Mouse (Mus musculus): ENCODE measurements at regions not wholly inside any gene's neighbourhood (a gene's known extent, or its start where the extent isn't known, plus 50 kb on each side); places are given as distances from the start of the nearest gene placed in this dataset.
"Not testable (repeated sequence)": the region's sequence is repeated elsewhere in the genome, so short reads cannot be mapped to it uniquely, and the experiment has no call there.

- no peak for DNase-seq
Observed at GRCm38 (mm10) chr14:17057355-17057754, 238.4 kb upstream of the Rarb start.

- no peak for DNase-seq
Observed at GRCm38 (mm10) chr14:17055741-17056140, 236.8 kb upstream of the Rarb start.

DNA sequence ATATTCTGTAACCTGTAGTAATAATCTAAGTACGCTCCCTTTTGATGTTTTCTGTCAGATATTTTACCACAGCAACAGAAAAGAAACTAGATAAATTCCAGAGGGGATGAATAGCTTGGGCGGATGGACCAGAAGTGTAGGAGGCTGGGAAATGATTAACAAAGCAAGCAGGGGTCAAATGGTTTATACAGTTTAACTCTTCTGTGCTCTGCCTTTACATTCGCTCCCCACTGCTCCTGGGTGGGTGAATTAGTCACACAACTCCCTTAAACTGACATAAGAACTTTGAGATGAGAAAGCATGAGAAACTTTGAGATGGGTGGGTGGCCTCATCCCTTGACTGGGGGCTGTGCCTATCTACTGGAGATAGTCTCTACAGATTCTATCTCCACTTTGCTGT is 235.4 kb upstream of the Rarb start:
- no peak for DNase-seq

DNA sequence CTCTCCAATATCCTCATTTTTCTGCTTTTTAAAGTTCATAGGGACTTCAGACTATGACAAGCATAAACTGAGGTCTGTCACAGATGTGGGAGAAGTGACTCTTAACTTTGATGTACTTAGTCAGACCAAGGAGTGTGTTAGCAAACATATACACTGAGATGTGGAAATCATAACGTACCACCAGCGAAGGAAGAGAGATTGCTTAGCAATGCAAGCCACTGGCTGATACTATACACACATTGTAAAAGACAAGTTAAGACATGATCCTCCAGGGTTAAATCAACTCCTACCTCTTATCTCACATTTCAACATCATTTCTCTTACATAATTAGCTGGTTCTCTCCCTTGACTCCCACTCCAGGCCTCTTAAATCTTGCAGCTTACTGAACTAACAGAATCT is 227.9 kb upstream of the Rarb start:
- DNase-seq = no peak

- DNase-seq = no peak
Observed at GRCm38 (mm10) chr14:17045426-17046132, 226.6 kb upstream of the Rarb start.

DNA sequence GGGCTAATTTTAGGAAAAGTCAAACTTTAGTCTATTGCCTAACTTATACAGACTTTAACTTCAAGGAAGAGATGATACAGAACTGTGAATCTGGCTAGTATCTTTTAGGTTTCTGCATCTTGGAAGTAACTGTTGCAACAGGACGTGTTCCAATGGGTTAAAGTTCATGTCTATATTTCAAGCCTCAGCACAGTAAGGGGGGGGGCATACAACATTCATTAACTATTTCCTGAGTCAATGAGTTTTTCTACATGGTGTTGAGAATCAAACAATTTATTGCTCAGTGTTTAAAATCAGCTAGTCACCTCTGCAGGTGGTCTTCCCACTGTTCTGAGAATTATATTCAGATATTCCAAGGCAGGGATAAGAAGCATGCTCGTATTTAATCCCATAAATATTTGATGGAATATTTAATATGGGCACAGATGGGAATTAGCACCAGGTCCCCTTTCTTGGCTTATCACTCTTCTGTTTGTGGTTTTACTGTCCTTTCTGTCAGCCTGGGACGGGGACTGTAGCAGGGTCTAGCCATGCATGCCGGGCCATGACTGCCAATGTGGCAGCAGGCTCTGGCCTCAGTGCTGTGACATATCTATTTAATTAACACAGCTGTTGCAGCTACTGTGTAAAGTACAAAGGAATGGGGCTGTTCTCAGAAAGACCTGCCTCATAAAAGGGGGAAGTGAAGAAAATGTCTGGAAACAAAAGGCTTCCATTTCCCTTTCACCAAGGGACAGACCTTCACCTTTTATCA is 201.8 kb upstream of the Rarb start:
- DNase-seq = no peak

- DNase-seq = no peak
Observed at GRCm38 (mm10) chr14:17012931-17013330, 194.0 kb upstream of the Rarb start.

DNA sequence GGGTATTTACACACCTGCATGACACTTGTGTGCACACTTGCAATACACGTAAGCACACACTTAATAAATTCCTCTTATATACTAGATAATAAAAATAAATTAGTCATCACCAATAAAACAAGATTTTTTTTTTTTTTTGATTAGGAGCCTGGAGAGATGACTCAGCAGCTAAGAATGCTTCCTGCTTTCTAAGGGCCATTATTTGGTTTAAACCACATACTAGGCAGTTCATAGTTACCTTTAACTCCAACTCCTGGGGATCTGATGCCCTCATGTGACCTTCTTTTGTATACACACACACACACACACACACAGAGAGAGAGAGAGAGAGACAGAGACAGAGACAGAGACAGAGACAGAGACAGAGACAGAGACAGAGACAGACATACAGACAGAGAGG is 193.2 kb upstream of the Rarb start:
- DNase-seq = no peak

DNA sequence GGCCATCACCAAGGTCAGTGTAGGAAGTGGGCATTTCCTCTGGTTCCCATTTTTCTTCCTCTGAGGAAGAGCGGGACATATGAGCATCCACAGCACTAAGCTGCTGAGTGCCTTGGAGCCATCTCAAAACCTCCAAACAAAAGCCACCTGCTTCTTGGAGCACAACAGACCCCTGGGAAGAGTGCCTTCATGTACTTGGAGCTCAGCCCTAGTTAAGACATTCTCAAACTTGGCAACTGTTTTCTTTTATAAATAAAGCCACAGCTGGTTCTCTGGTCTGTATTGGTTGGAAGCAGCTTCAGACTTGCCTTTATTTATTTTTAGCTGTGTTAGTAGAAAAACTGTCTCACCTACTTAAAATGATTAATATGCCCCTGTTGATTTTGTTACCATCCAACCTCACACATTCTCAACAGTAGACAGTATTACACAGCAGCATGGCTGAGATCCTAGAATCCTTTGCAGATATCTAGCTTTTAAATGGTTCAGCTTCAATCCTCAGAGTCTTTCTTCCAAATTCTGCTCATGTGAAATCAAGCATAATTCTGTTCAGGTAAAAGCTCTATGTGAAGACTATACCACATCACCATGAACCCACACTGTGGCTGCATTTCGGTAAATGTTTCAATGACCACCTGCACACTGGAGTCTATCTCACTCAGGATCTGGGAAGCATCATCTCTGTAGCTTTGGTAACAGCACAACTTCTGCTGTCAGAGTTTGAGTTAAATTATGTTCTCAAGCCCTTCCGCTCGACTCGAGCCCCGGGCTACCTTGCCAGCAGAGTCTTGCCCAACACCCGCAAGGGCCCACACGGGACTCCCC is 186.4 kb upstream of the Rarb start:
- no peak for DNase-seq

- no peak for DNase-seq
Observed at GRCm38 (mm10) chr14:17004714-17005113, 185.8 kb upstream of the Rarb start.

- DNase-seq = no peak
Observed at GRCm38 (mm10) chr14:16996716-16997115, 177.8 kb upstream of the Rarb start.

- not testable (repeated sequence) for DNase-seq
Observed at GRCm38 (mm10) chr14:16970911-16971310, 152.0 kb upstream of the Rarb start.

DNA sequence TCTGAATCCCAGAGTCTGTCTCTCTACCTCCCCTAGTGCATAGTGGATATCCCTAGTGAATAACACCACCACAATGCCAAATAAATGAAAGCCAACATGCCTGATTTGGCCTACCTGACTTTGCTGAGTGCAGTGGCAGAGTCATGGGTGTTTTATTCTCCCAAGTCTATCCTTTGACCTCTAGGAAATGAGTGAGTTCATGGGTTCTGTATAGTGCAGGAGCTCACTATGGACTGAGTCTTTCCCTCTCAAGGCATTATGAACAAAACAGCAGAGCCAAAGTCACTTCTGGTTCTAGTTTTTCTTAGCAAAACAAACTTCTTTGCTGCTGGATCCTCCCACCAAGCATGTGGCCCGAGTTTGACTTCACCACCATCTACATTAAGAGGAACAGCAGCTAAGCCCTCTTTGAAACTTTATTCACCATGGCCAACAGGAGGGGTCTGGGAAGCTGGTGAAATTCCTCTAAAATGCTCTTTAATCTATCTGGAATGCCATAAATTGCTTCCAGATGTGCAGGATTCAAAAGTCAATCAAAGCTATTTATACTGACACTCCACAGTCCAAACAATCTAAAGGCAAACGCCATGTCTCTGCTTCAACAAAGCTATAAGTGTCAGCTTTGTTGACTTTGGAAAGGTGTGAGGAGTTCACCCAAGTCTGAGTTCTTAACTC is 145.9 kb upstream of the Rarb start:
- no peak for DNase-seq

GRCm38 (mm10) chr14:16962216-16962826 is 143.4 kb upstream of the Rarb start:
- DNase-seq = no peak

GRCm38 (mm10) chr14:16957802-16958201 is 138.8 kb upstream of the Rarb start:
- peak; percentile 67 for DNase-seq

DNA sequence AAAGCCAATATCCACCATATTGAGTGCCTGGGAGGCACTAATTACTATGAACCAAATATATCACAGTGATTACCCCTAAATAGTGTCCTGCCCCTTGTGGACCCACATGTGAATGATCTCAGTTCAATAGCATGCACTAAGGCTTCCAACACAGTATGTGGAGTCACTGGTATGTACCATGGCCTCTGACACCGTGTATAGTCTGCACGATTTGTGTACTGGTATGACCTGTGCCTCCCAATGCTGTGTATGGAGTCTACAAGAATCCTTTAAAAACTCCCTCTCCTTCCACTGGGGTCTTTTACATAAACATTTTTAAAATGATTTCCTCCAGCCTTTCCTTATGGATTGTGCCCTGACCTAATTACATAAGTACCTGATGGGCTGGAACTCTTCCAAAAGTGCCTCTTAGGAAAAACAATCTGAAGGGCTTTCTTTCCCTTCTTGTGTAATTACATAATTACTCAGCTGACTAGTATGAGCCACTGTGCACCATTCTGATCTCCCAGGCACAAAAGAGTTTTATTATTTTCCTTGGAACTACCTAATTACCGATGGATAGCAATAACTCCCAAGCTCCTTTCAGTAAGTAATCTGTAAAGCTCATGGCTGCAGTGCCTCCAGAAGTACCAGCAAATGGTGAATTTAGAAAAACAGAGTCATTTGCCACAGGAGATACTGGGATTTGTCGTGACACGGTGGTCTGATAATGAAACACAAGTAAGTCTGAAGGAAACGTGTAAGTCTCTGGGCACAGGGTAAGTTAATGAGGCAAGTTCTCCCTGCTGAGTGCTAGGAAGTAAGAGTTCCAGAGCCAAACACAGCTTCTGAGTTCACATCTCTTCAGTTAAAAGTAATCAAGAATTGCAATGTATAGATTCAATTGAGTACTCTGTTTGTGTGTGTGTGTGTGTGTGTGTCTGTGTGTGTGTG is 135.8 kb upstream of the Rarb start:
- no peak for DNase-seq

- DNase-seq = no peak
Observed at GRCm38 (mm10) chr14:16948736-16949135, 129.8 kb upstream of the Rarb start.

DNA sequence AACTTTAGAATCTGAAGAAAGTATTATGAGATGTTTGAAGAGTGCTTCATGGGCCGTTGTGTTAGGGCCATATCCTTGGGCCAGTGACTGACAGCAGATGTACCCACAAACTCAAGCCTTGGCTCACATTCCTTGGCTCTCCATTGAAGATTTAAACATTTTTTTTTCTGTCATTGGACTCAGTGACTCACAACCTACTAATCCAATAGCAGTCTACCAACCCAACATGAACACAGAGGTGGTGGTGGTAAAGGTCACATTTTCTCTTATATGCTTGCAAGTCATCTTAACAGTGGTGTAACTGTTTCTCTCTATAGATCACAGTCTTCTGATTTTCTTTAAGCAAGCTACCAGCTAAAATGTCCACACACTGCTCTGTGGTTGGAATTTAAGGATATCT is 125.5 kb upstream of the Rarb start:
- DNase-seq = no peak

DNA sequence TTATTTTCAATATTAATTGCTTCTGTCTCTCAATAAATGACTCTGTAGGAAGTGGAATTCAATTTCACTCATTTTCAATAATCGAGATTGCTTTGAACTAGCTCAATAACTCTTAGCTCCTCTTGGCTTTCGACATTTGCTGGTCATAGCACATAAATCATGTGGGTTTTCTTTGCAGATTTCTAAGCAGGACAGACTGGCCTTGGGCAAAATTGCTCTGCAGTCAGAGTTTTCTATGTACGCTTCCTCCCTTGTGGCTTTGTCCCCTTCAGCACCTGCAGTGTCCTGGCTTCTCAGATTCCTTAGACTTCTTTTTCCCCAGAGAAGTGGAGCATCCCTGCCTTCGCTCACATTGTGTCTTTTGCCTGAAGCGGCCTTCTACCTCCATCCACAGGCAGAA is 124.6 kb upstream of the Rarb start:
- DNase-seq = peak; percentile 43

DNA sequence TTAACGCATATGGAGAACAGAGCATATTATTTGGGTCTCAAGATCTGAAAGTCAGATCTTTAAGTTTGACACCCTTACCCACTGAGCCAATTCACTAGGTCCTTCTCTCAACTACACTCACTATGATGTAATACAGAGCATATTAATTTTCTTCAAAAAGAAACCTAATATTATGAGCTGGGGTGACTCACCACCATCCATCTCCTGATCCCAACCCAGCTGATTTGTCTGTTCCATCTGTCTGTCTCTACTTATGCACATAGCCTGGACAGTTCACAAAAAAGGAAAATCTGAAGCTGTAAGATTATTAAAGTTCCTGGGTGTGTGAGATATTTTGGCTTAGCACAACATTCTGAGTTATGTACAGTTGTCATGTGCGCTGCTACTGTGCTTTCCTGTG is 108.2 kb upstream of the Rarb start:
- no peak for DNase-seq
